ENCODE assay signal across 10 mouse cellular contexts in genomic region chr10:60287161-60287560, GRCm38 (mm10). TPM values are rescaled to one million over a fixed set of nuclear protein-coding genes. Genes with fewer than 3 reads are reported as not detected.
DNase-seq lines count a peak whose midpoint lies in the region; ATAC-seq and TF ChIP-seq lines count a peak whose summit lies in the region.
"Had no signal": no experiment of that assay in that cellular context is flagged by ENCODE, and none has a peak within 500 bp of the region (broad histone marks: within the 10 kb centered on the region; RNA-seq: fewer than 3 reads in every experiment).

No protein-coding gene starts in this region.

- TF ChIP-seq CTCF in bone marrow macrophage, adult 2 months (IDR thresholded peaks at IDR 0.05; ENCODE audit: low read depth, low read length): 0 out of 2 replicates have a peak, but pooled peaks have one; percentile 15

- no peak overlapping the region for H3K4me3 ChIP-seq in midbrain, embryonic 16.5 days (ENCODE audit: low read depth, low read length)
- no peak overlapping the region for H3K4me3 ChIP-seq in midbrain, embryonic 13.5 days (replicated peaks)
- H3K4me3 ChIP-seq in bone marrow macrophage, adult 2 months (ENCODE audit: insufficient read depth, low read length): peak overlapping the region; percentile 26
- H3K4me3 ChIP-seq: limb, embryonic 10.5 days had no signal

- no peak for ATAC-seq in midbrain, embryonic 16.5 days
- no peak for ATAC-seq in midbrain, embryonic 13.5 days

- no peak overlapping the region for H3K9ac ChIP-seq in midbrain, embryonic 16.5 days (ENCODE audit: low read depth, low read length)
- H3K9ac ChIP-seq in midbrain, embryonic 13.5 days (replicated peaks): no peak overlapping the region
- H3K9ac ChIP-seq: liver, embryonic 14.5 days had no signal

- H3K4me2 ChIP-seq in midbrain, embryonic 16.5 days (ENCODE audit: low read length): no peak overlapping the region
- no peak overlapping the region for H3K4me2 ChIP-seq in midbrain, embryonic 13.5 days (replicated peaks)

- H3K9me3 ChIP-seq in midbrain, embryonic 16.5 days (replicated peaks; ENCODE audit: control insufficient read depth, low read length, poor library complexity, severe bottlenecking): no peaks in the 10 kb centered on the region
- H3K9me3 ChIP-seq in midbrain, embryonic 13.5 days: no peaks in the 10 kb centered on the region
- H3K9me3 ChIP-seq: limb, embryonic 10.5 days had no signal

- TF ChIP-seq POLR2A in bone marrow macrophage, adult 2 months (IDR thresholded peaks at IDR 0.05; ENCODE audit: borderline replicate concordance, low read depth, low read length): 0 out of 2 replicates have a peak, but pooled peaks have one; percentile 23

- 87% methylated on average over 4 of the region's 4 CpGs for WGBS in midbrain, embryonic 16.5 days
- 95% methylated on average over 4 of the region's 4 CpGs for WGBS in midbrain, embryonic 13.5 days

- peak overlapping the region; percentile 85; the same call in 1 of the 2 replicates for H3K27ac ChIP-seq in midbrain, embryonic 16.5 days (ENCODE audit: low read length)
- H3K27ac ChIP-seq in midbrain, embryonic 13.5 days: no peak overlapping the region
- peak overlapping the region; percentile 54 for H3K27ac ChIP-seq in bone marrow macrophage, adult 2 months (ENCODE audit: insufficient read depth, low read depth, low read length)
- H3K27ac ChIP-seq: limb, embryonic 10.5 days; liver, embryonic 14.5 days had no signal

- H3K4me1 ChIP-seq in midbrain, embryonic 16.5 days (ENCODE audit: control insufficient read depth, insufficient read depth, low read length): peaks cover 58% of the 10 kb centered on the region
- peaks cover 74% of the 10 kb centered on the region for H3K4me1 ChIP-seq in midbrain, embryonic 13.5 days (replicated peaks)
- H3K4me1 ChIP-seq in bone marrow macrophage, adult 2 months (ENCODE audit: control insufficient read depth, insufficient read depth, low read length): peaks cover 63% of the 10 kb centered on the region

- H3K27me3 ChIP-seq in midbrain, embryonic 16.5 days (ENCODE audit: control insufficient read depth, insufficient read depth, low read depth, low read length): no peaks in the 10 kb centered on the region
- H3K27me3 ChIP-seq in midbrain, embryonic 13.5 days: no peaks in the 10 kb centered on the region
- no peaks in the 10 kb centered on the region for H3K27me3 ChIP-seq in splenic B cell, adult 2 months (ENCODE audit: control insufficient read depth, insufficient read depth, low read length, poor library complexity, severe bottlenecking)

- no peaks in the 10 kb centered on the region; the same call in 1 of the 2 replicates for H3K36me3 ChIP-seq in midbrain, embryonic 16.5 days (ENCODE audit: control insufficient read depth, insufficient read depth, low read length)
- peaks cover 7% of the 10 kb centered on the region for H3K36me3 ChIP-seq in midbrain, embryonic 13.5 days
- H3K36me3 ChIP-seq in splenic B cell, adult 2 months (ENCODE audit: control insufficient read depth, insufficient read depth, low read length, poor library complexity, severe bottlenecking): peaks cover 2% of the 10 kb centered on the region

- peak; percentile 52 for DNase-seq in kidney, adult 11 months
- DNase-seq in kidney, postnatal 4 days: no peak
- peak; percentile 48 for DNase-seq in splenic B cell, adult 2 months (ENCODE audit: low read depth, low spot score)
- DNase-seq in retina, postnatal 1 day: no peak
- DNase-seq: cerebellum, postnatal 36 days had no signal

RNA-seq across cellular contexts. Expression of gene Psap, which starts 9.7 kb away (rescaled TPM):
- 204 and 235 TPM in 2 replicates for polyA plus RNA-seq in midbrain, embryonic 16.5 days (2015; fragmentation: Nextera tagmentation; extraction: Ambion mirVana)
- 126 and 154 TPM in 2 replicates for polyA plus RNA-seq in midbrain, embryonic 13.5 days (2015; fragmentation: Nextera tagmentation; extraction: Ambion mirVana)
- polyA plus RNA-seq in bone marrow macrophage, adult 2 months (2012; ENCODE audit: insufficient read depth, insufficient read length, missing spikeins): 4,392 and 4,568 TPM in 2 replicates

RNA-seq across cellular contexts. Expression of gene Vsir, which starts 59.5 kb away (rescaled TPM):
- polyA plus RNA-seq in midbrain, embryonic 16.5 days (2015; fragmentation: Nextera tagmentation; extraction: Ambion mirVana): 1.5 and 1.8 TPM in 2 replicates
- polyA plus RNA-seq in midbrain, embryonic 13.5 days (2015; fragmentation: Nextera tagmentation; extraction: Ambion mirVana): 1.6 and 1.7 TPM in 2 replicates
- 536 and 666 TPM in 2 replicates for polyA plus RNA-seq in bone marrow macrophage, adult 2 months (2012; ENCODE audit: insufficient read depth, insufficient read length, missing spikeins)

Comparison
In these comparisons a context has a peak if more than half of its experiments do, and no peak if none do; other contexts are left out.
1. DNase-seq: peak in kidney, adult 11 months (single experiment) and splenic B cell, adult 2 months (single experiment); none in kidney, postnatal 4 days (0 of 2) and retina, postnatal 1 day (single experiment).
2. RNA of gene Psap, which starts 9.7 kb away (polyA plus RNA-seq): 4,392 to 4,568 TPM in bone marrow macrophage, adult 2 months; 204 to 235 TPM in midbrain, embryonic 16.5 days and 126 to 154 TPM in midbrain, embryonic 13.5 days; every median in the first group is over 10 times any median in the second.
3. RNA of gene Vsir, which starts 59.5 kb away (polyA plus RNA-seq): 536 to 666 TPM in bone marrow macrophage, adult 2 months; 1.6 to 1.7 TPM in midbrain, embryonic 13.5 days and 1.5 to 1.8 TPM in midbrain, embryonic 16.5 days; every median in the first group is over 100 times any median in the second.